Mouse (Mus musculus): ENCODE measurements around the gene Nlgn3.
A peak's percentile ranks its signal among the peaks of the same experiment; 100 is the strongest.

DNA sequence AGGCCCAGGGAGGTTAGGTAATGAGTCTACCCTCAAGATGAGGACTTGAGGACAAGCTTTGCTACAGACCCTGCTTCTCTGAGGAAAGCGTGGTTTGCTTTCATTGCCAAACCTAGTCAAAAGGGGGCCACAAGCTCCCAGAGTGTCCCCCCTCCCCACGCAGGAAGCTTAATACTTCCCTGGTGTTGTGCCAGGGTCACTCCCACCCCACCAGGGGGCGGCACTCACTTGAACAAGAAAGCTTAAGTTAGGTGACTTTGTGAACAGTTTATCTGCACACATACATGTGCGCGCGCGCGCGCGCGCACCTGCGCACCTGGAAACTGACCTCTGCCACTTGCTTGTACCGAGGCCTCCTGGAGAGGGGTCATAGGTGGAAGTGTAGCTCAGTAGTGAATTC, 42.4 kb upstream of the Nlgn3 start:
- TF ChIP-seq CTCF (IDR thresholded peaks at IDR 0.05; ENCODE audit: low read depth), result peak; percentile 52
- no peak for TF ChIP-seq EP300 (optimal IDR thresholded peaks at IDR 0.05)

Measured in stomach, postnatal 0 days (tissue).